In genomic region chr11:53308884-53309310, GRCm38 (mm10) we compare ENCODE assay signal across 9 mouse cellular contexts. TPM values are rescaled to one million over a fixed set of nuclear protein-coding genes. Genes with fewer than 3 reads are reported as not detected.
DNase-seq lines count a peak whose midpoint lies in the region; ATAC-seq and TF ChIP-seq lines count a peak whose summit lies in the region.
"Had no signal": no experiment of that assay in that cellular context is flagged by ENCODE, and none has a peak within 500 bp of the region (broad histone marks: within the 10 kb centered on the region; RNA-seq: fewer than 3 reads in every experiment).

No protein-coding gene starts in this region.

- TF ChIP-seq POLR2A in small intestine, adult 2 months (IDR thresholded peaks at IDR 0.05; ENCODE audit: low read depth, low read length) = no peak

- no peaks in the 10 kb centered on the region for H3K36me3 ChIP-seq in small intestine, adult 2 months (ENCODE audit: control insufficient read depth, insufficient read depth, low read length)
- H3K36me3 ChIP-seq in forebrain, embryonic 16.5 days (ENCODE audit: control insufficient read depth, insufficient read depth) = no peaks in the 10 kb centered on the region
- H3K36me3 ChIP-seq: neural tube, embryonic 12.5 days had no signal

- peaks cover 21% of the 10 kb centered on the region; the same call in 1 of the 2 replicates for H3K4me1 ChIP-seq in small intestine, adult 2 months (ENCODE audit: control insufficient read depth, insufficient read depth, insufficient read length, low read length)
- no peaks in the 10 kb centered on the region for H3K4me1 ChIP-seq in forebrain, embryonic 16.5 days (replicated peaks; ENCODE audit: control insufficient read depth, insufficient read depth, low read length)
- H3K4me1 ChIP-seq: neural tube, embryonic 12.5 days had no signal

- WGBS in small intestine, adult 2 months = 22% methylated on average over 2 of the region's 2 CpGs
- 79% methylated on average over 2 of the region's 2 CpGs for WGBS in forebrain, embryonic 16.5 days

- no peak overlapping the region for H3K4me3 ChIP-seq in small intestine, adult 2 months (ENCODE audit: low read depth, low read length)
- H3K4me3 ChIP-seq in forebrain, embryonic 16.5 days (replicated peaks; ENCODE audit: low read length) = no peak overlapping the region
- H3K4me3 ChIP-seq: neural tube, embryonic 12.5 days had no signal

- H3K9ac ChIP-seq in forebrain, embryonic 16.5 days (replicated peaks; ENCODE audit: low read depth, low read length) = no peak overlapping the region
- H3K9ac ChIP-seq: neural tube, embryonic 12.5 days had no signal

- no peaks in the 10 kb centered on the region for H3K27me3 ChIP-seq in small intestine, adult 2 months (ENCODE audit: control insufficient read depth, insufficient read depth, low read length)
- no peaks in the 10 kb centered on the region for H3K27me3 ChIP-seq in forebrain, embryonic 16.5 days (replicated peaks; ENCODE audit: control insufficient read depth, insufficient read depth, low read length)
- H3K27me3 ChIP-seq: neural tube, embryonic 12.5 days had no signal

- H3K27ac ChIP-seq in small intestine, adult 2 months (ENCODE audit: insufficient read depth, low read depth, low read length) = peak overlapping the region; percentile 90
- no peak overlapping the region for H3K27ac ChIP-seq in forebrain, embryonic 16.5 days (ENCODE audit: low read length)
- H3K27ac ChIP-seq: neural tube, embryonic 12.5 days had no signal

- no peak for TF ChIP-seq CTCF in small intestine, adult 2 months (IDR thresholded peaks at IDR 0.05; ENCODE audit: extremely low read depth, insufficient read length, insufficient replicate concordance, low read depth, low read length)

- peak; percentile 14 to 20 for DNase-seq in B cell, adult 2 months
- DNase-seq in adrenal gland, postnatal 36 days = peak; percentile 70 to 81
- peak; percentile 91 to 92 for DNase-seq in heart, adult 9 months (ENCODE audit: low spot score in 2 of 2)
- DNase-seq in kidney, postnatal 14 days = peak; percentile 87
- DNase-seq in spleen, adult 18-20 months = no peak

- H3K4me2 ChIP-seq in forebrain, embryonic 16.5 days (ENCODE audit: low read length) = no peak overlapping the region
- H3K4me2 ChIP-seq: neural tube, embryonic 12.5 days had no signal

- H3K9me3 ChIP-seq in forebrain, embryonic 16.5 days (ENCODE audit: control insufficient read depth, low read length) = no peaks in the 10 kb centered on the region
- H3K9me3 ChIP-seq: neural tube, embryonic 12.5 days had no signal

- ATAC-seq in forebrain, embryonic 16.5 days = no peak
- no peak for ATAC-seq in CD4-positive, CD25-positive, alpha-beta regulatory T cell, adult 4 months

RNA-seq across cellular contexts. Expression of gene Hspa4, which starts 8.6 kb away (rescaled TPM):
- 100 to 1,000 TPM; 172 to 250 TPM for total RNA-seq in adrenal gland, postnatal 36 days (2021)
- 13.3 and 18.6 TPM in 2 replicates for polyA plus RNA-seq in small intestine, adult 2 months (2012; rRNA removed)
- 52.6 and 55.2 TPM in 2 replicates for polyA plus RNA-seq in forebrain, embryonic 16.5 days (2015; fragmentation: Nextera tagmentation; extraction: Ambion mirVana)
- polyA plus RNA-seq in CD4-positive, CD25-positive, alpha-beta regulatory T cell, adult 4 months (2017; shearing (Covaris generic)) = 10 to 100 TPM; 21.1 to 37.6 TPM

RNA-seq across cellular contexts. Expression of gene Zcchc10, which starts 15.6 kb away (rescaled TPM):
- 10 to 100 TPM; 11.0 to 13.3 TPM for total RNA-seq in adrenal gland, postnatal 36 days (2021)
- polyA plus RNA-seq in small intestine, adult 2 months (2012; rRNA removed) = 1.0 and 1.7 TPM in 2 replicates
- 14.1 and 15.1 TPM in 2 replicates for polyA plus RNA-seq in forebrain, embryonic 16.5 days (2015; fragmentation: Nextera tagmentation; extraction: Ambion mirVana)
- polyA plus RNA-seq in CD4-positive, CD25-positive, alpha-beta regulatory T cell, adult 4 months (2017; shearing (Covaris generic)) = 10 to 100 TPM; 24.3 to 28.4 TPM

RNA-seq across cellular contexts. Expression of gene Aff4, which starts 41.7 kb away (rescaled TPM):
- 100 to 1,000 TPM; 157 to 207 TPM for total RNA-seq in adrenal gland, postnatal 36 days (2021)
- polyA plus RNA-seq in small intestine, adult 2 months (2012; rRNA removed) = 3.2 and 6.6 TPM in 2 replicates
- 62.0 and 68.8 TPM in 2 replicates for polyA plus RNA-seq in forebrain, embryonic 16.5 days (2015; fragmentation: Nextera tagmentation; extraction: Ambion mirVana)
- 10 to 100 TPM; 17.4 to 18.3 TPM for polyA plus RNA-seq in CD4-positive, CD25-positive, alpha-beta regulatory T cell, adult 4 months (2017; shearing (Covaris generic))

Comparison
In these comparisons a context has a peak if more than half of its experiments do, and no peak if none do; other contexts are left out.
1. DNase-seq: peak in B cell, adult 2 months (2 of 2), adrenal gland, postnatal 36 days (2 of 2), heart, adult 9 months (2 of 2) and kidney, postnatal 14 days (single experiment); none in spleen, adult 18-20 months (0 of 2).